Mouse (Mus musculus) midbrain, postnatal 0 days (tissue): ENCODE results near the gene Cacna2d1. TPM values are rescaled to one million over a fixed set of nuclear protein-coding genes. Genes with fewer than 3 reads are reported as not detected.

ENCODE experiments used
- ATAC-seq: fragments of 200-750 bp; cut with Nextera tagmentation; 2 replicates; pipeline ENCODE4 v1.8.0; 2017; ENCODE audit warnings: moderate number of reproducible peaks, mild to moderate bottlenecking, moderate TSS enrichment, moderate library complexity; ENCODE audit not compliant: low FRiP score
- DNase-seq: peaks from one replicate; pipeline ENCODE4 v3.0.0-alpha.2; 2015; ENCODE audit warnings: low spot score
- H3K27ac ChIP-seq: fragments of 300-500 bp; sonication (generic); 2 replicates; pipeline ENCODE4 v1.5.1; 2014; ENCODE audit warnings: low read depth, mild to moderate bottlenecking, low read length, mixed read lengths
- H3K27me3 ChIP-seq: fragments of 300-500 bp; sonication (generic); 2 replicates; pipeline ENCODE4 v1.6.1; 2014; ENCODE audit warnings: low read length, control low read depth, mixed read lengths; ENCODE audit not compliant: insufficient read depth
- H3K36me3 ChIP-seq: fragments of 300-500 bp; sonication (generic); 2 replicates; pipeline ENCODE4 v1.6.1; 2014; ENCODE audit warnings: low read length, control low read depth, mixed read lengths; ENCODE audit not compliant: insufficient read depth
- H3K4me1 ChIP-seq: fragments of 300-500 bp; sonication (generic); 2 replicates; pipeline ENCODE4 v1.6.1; 2014; ENCODE audit warnings: mild to moderate bottlenecking, control low read depth, antibody characterized with exemption, low read length, mixed read lengths; ENCODE audit not compliant: insufficient read depth
- H3K4me2 ChIP-seq: fragments of 300-500 bp; sonication (generic); 2 replicates; pipeline ENCODE4 v1.6.1; 2014; ENCODE audit warnings: low read depth, mild to moderate bottlenecking, low read length, mixed read lengths; ENCODE audit not compliant: poor library complexity, severe bottlenecking
- H3K4me3 ChIP-seq: fragments of 300-500 bp; sonication (generic); 2 replicates; pipeline ENCODE4 v1.5.1; 2014; ENCODE audit warnings: low read depth, mild to moderate bottlenecking, low read length, moderate library complexity
- H3K9ac ChIP-seq: fragments of 300-500 bp; sonication (generic); replicated peaks from 2 replicates; pipeline ENCODE4 v1.6.1; 2014; ENCODE audit warnings: mild to moderate bottlenecking, low read length, moderate library complexity, mixed read lengths; ENCODE audit not compliant: poor library complexity, severe bottlenecking
- H3K9me3 ChIP-seq: fragments of 300-500 bp; sonication (generic); 2 replicates; pipeline ENCODE4 v1.6.1; 2016; ENCODE audit warnings: low read length, control low read depth
- CTCF ChIP-seq: IDR thresholded peaks from 2 replicates; pipeline ENCODE4 v1.5.1; 2016; ENCODE audit warnings: antibody characterized with exemption, mild to moderate bottlenecking
- WGBS: fragments of 180-500 bp; shearing (Covaris S2); extraction: QIAGEN DNeasy Blood & Tissue Kit; methylation state at CpG from one replicate; pipeline ENCODE4 v1.1.7; 2014; 5-methylcytosine and 5-hydroxymethylcytosine counted together
- polyA plus RNA-seq: library from polyadenylated mRNA; unstranded; fragments of >200 nt; fragmentation: Nextera tagmentation; extraction: Ambion mirVana; gene quantifications from 2 replicates; pipeline ENCODE4 v1.2.1, GENCODE M21; 2015
- total RNA-seq: library from RNA; depleted of rRNA; stranded (reverse); fragments of >200 nt; gene quantifications from 2 replicates; pipeline ENCODE4 v1.2.3, GENCODE M21; 2014

Gene Cacna2d1
- total and polyA plus RNA-seq, 2 experiments from 2014 or later, result 43.3 to 77.8 TPM

DNA sequence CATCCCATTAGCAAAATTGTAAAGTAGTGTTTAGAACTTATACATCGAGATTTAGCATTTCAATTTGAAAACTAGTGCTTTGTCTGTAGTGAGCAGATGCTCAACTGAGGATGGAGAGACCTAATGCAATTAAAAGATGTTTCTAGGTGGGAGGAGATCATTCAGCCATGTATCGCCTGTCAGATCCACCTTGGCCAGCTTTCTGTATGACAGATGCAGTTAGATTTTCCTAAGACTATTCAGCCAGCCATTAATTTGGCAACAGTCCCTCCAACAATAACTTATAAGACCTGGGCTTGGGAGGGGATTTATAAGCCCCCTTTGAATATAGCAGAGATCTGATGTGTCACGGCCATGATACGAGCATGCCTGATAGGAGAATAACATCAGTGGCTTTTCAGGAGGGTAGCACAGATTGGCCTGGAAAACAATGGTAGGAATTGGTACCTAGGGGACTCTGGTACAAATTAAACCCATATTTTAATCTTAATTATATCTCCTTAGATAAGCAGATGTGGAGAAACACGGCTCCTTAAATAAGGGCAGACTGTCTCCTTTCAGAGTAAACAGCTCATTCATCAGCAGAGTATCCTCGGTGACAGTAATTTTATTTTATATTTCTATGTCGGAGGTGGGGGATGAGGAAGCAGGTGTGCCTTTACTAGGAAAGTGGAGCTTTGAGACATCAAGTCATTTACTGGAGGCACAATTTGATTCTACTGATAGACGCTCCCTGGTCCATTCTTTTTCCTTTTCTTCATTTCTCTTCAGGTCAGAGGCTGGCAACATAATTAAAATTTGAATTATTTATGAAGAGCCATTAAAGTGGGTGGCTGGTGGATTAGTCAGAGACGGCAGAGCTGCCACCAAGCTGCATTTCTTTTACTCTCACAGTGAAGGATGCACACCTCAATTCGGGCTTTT is 152.8 kb downstream of the Cacna2d1 start:
- Histone ChIP-seq H3K27ac (peak overlapping the region; percentile 57), H3K4me3 (no peak overlapping the region), H3K9me3 (no peaks in the 10 kb centered on the region), H3K9ac (no peak overlapping the region), H3K27me3 (no peaks in the 10 kb centered on the region), H3K4me2 (no peak overlapping the region), H3K4me1 (no peaks in the 10 kb centered on the region), H3K36me3 (no peaks in the 10 kb centered on the region)
- peak; percentile 88 for DNase-seq
- WGBS, result 35% methylated on average over 10 of the region's 10 CpGs
- ATAC-seq, result peak; percentile 53
- TF ChIP-seq CTCF, result no peak

DNA sequence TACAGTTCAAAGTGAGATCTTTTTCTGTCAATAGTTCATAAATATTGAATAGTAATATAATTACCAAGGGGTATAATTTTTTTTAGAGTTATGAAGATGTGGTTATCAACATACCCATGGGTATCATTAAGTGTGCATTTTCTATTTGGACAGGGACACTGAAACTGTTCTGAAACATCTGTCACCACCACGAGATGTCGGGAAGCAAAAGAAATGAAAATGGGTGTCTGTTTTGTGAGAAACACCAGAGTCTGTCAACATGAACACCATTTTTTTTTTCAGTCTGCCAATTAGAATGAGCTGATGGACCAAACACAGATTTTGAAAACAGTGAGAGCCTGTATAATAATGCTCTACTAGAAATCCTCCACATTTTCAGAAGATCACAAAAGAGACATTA is 153.5 kb downstream of the Cacna2d1 start:
- TF ChIP-seq CTCF, result no peak
- Histone ChIP-seq H3K27me3 (no peaks in the 10 kb centered on the region), H3K4me2 (no peak overlapping the region), H3K27ac (no peak overlapping the region), H3K9ac (no peak overlapping the region), H3K4me1 (no peaks in the 10 kb centered on the region), H3K4me3 (no peak overlapping the region), H3K36me3 (no peaks in the 10 kb centered on the region), H3K9me3 (no peaks in the 10 kb centered on the region)
- 52% methylated on average over 2 of the region's 2 CpGs for WGBS
- no peak for ATAC-seq
- no peak for DNase-seq

DNA sequence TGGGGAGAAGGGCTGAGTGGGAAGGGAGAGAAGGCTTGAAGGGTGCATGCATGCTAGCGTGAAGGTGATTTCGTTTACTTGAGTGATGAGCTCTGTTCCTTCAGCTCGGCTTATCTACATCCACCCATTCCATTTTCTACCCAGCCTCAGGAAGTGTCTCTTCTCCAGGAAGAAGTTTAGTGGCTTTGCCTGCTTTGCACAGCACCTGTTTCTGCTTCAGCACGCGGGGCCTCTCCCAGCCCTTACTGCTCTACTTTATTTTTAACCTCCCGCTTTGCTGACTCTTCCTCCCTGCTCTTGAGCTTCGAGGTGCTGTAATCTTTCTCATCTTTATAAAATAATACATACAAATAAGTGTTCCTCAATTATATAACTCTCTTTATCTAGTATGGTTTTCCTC is 158.0 kb downstream of the Cacna2d1 start:
- 93% methylated on average over 7 of the region's 7 CpGs for WGBS
- Histone ChIP-seq H3K36me3 (no peaks in the 10 kb centered on the region), H3K27me3 (no peaks in the 10 kb centered on the region), H3K4me1 (no peaks in the 10 kb centered on the region), H3K4me3 (no peak overlapping the region), H3K9ac (no peak overlapping the region), H3K4me2 (no peak overlapping the region), H3K9me3 (no peaks in the 10 kb centered on the region), H3K27ac (no peak overlapping the region)
- TF ChIP-seq CTCF, result no peak
- DNase-seq, result no peak
- ATAC-seq, result no peak

DNA sequence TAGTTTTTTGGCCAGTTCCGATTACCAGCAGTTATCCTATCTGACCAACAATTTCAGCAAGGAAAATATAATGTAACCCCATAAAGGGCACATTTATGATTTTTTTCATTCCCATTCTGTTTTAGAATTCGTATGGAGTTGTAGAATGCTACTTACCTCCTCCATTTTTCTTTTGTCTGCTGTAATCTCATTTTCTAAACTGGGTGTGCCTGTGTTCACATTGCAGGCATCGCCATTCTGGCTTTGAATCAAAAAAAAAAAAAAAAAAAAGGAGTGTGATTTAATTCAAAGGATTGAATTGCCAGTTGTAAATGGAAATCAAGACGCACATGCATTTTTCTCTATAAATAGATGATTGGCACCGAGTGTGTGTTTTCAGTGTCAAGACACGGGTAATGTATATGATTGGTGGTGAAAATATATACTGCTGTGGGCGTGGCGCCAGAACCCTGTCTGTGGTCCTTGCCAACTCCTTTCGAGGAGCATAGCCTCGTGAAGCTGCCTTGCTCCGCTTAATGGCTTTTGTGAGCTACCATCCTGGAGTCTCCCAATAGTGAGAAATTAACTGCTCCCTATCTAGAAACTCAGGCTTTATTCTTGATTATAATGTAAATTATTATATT is 158.7 kb downstream of the Cacna2d1 start:
- Histone ChIP-seq H3K4me3 (no peak overlapping the region), H3K9me3 (no peaks in the 10 kb centered on the region), H3K9ac (no peak overlapping the region), H3K4me2 (no peak overlapping the region), H3K4me1 (no peaks in the 10 kb centered on the region), H3K27me3 (no peaks in the 10 kb centered on the region), H3K36me3 (no peaks in the 10 kb centered on the region), H3K27ac (no peak overlapping the region)
- 76% methylated on average over 11 of the region's 11 CpGs for WGBS
- no peak for TF ChIP-seq CTCF
- DNase-seq (peak; percentile 51), ATAC-seq (no peak)

DNA sequence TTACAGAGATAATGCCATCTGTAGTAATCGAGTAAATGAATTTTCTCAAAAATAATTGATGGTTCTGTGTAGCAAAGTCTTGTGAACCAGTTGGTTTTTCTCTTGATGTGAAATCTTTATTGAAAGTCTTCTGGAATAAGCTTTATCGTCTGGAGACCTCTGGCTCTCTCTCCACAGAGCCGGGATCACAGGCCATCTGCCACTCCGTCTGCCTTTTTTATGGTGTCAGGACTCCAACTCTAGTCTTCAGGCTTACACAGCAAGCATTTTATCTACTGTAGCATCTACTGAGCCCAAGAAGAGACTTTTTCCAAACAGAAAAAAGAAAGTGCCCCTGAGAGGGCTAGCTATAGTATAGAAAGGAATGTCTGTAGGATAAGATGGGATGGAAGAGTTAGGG is 160.9 kb downstream of the Cacna2d1 start:
- ATAC-seq (no peak), DNase-seq (peak; percentile 56)
- no peaks in the 10 kb centered on the region for H3K27me3 ChIP-seq
- no peaks in the 10 kb centered on the region for H3K4me1 ChIP-seq
- H3K4me2 ChIP-seq, result no peak overlapping the region
- TF ChIP-seq CTCF, result no peak
- H3K9me3 ChIP-seq, result no peaks in the 10 kb centered on the region
- no peak overlapping the region for H3K27ac ChIP-seq
- no peak overlapping the region for H3K9ac ChIP-seq
- H3K4me3 ChIP-seq, result no peak overlapping the region
- WGBS, result 57% methylated on average over 4 of the region's 4 CpGs
- H3K36me3 ChIP-seq, result no peaks in the 10 kb centered on the region

DNA sequence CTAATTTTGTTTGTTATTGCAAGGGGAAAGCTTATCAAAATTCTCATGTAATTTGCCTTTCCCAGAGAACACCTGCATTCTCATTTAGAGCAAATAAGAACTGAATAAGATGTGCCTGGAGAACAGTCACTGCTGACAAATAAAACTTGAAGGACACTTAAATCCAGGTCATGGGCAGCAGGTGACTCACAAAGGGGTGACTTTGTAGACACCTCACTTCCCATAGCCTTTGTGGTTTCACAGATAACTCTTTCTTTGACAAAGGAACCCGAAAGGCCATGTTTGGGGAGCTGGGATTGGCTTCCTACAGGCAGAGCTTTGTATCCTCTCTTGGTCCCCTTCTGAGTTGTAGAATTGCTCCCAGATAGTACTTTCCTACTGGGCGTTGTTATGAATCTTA is 164.3 kb downstream of the Cacna2d1 start:
- no peak overlapping the region for H3K9ac ChIP-seq
- ATAC-seq, result no peak
- H3K27ac ChIP-seq, result no peak overlapping the region
- H3K4me1 ChIP-seq, result no peaks in the 10 kb centered on the region
- no peak for TF ChIP-seq CTCF
- H3K4me2 ChIP-seq, result no peak overlapping the region
- no peak for DNase-seq
- no peaks in the 10 kb centered on the region for H3K9me3 ChIP-seq
- no peaks in the 10 kb centered on the region for H3K36me3 ChIP-seq
- 74% methylated on average over 2 of the region's 2 CpGs for WGBS
- H3K4me3 ChIP-seq, result no peak overlapping the region
- no peaks in the 10 kb centered on the region for H3K27me3 ChIP-seq
